Mouse (Mus musculus): ENCODE data around the gene N4bp2l1. TPM values are rescaled to one million over a fixed set of nuclear protein-coding genes. Genes with fewer than 3 reads are reported as not detected.

Gene N4bp2l1
- 73.2 and 86.8 TPM in 2 replicates for total RNA-seq (2023)

GRCm38 (mm10) chr5:150597088-150597487, at the start of gene N4bp2l1:
Gene N4bp2l1, minus strand, starts transcription at chr5:150597188.

DNA sequence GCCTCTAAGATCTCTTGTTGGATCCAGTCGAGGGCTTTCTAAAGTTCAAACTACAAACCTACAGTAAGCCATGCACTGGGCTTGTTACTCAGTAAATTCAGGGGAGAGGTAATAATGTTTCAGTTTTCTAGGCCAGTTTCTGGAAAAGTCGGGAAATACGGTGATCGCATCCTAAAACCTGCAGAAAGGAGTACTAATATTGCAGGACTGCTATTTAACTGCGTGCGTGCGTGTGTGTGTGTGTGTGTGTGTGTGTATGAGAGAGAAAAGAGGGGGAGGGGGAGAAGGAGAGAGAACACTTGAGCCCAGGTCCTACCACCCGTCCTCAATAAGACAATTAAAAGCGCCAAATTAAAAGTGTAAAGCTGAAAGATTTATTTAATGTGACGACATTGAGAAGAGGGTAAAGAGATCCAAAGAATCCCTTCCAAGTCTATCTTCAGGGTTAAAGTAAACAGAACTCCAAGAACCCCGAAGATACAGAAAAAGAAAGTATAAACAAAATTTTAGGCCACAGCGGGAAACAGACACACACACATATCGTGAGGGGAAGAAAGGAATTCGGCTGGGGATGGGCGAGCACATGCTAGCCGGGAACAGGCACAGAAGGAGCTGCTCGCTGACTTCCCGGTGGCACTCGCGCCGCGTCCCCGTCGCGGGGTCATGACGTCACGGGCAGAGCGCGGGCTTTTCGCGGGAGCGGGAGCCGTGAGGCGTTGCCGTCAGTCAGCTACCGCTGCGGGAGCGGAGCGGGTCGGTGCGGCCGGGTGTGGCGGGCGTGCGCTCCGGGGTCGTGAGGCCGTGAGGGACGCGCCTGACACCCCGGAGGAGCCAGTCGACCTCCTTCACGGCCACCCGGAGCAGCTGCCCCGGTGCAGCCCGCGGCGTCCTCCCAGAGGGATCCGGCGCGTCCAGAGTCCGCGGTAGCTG, 74.8 kb downstream of the N4bp2l1 start, which contains the start of gene Brca2:
TSS of gene Brca2 (plus strand) at position 694 of the 930 bp plus-strand sequence.

Other genes with a start within 250 kb of the N4bp2l1 start
- not detected in 2 replicates for gene Zar1l, start 79.0 kb downstream of the N4bp2l1 start, total RNA-seq (2023)
- 11.0 and 15.7 TPM in 2 replicates for gene Brca2, start 74.6 kb downstream of the N4bp2l1 start, total RNA-seq (2023)
- gene N4bp2l2, start 69.0 kb upstream of the N4bp2l1 start, total RNA-seq (2023) = 84.0 and 96.7 TPM in 2 replicates
- 15.8 and 18.9 TPM in 2 replicates for gene Pds5b, start 76.6 kb upstream of the N4bp2l1 start, total RNA-seq (2023)